Mouse (Mus musculus) stomach, adult 2 months (tissue): Measurements from ENCODE around the gene Mas1. TPM values are rescaled to one million over a fixed set of nuclear protein-coding genes. Genes with fewer than 3 reads are reported as not detected.

Source experiments
- polyA plus RNA-seq: library from polyadenylated mRNA; depleted of rRNA; stranded (reverse); fragments of >200 nt; gene quantifications from 2 replicates; pipeline ENCODE4 v1.2.3, GENCODE M21; 2012; rRNA removed

Mas1 gene
- polyA plus RNA-seq: 0.05 TPM in 1 of 2 replicates, not detected in the other

GRCm38 (mm10) chr17:12868043-12868442 lies at the start of gene Mas1:
Gene Mas1, minus strand, starts transcription at chr17:12868143.

GRCm38 (mm10) chr17:12915881-12916583 lies 48.1 kb upstream of the Mas1 start, which contains the start of gene Mrpl18:
Gene Mrpl18, minus strand, starts transcription at chr17:12916345.

GRCm38 (mm10) chr17:12915488-12915880 lies 47.5 kb upstream of the Mas1 start, which contains the start of gene Tcp1:
Gene Tcp1, plus strand, starts transcription at chr17:12915701.

GRCm38 (mm10) chr17:12909361-12910280 lies 41.7 kb upstream of the Mas1 start, which contains the start of gene Pnldc1:
Gene Pnldc1, minus strand, starts transcription at chr17:12910230.

GRCm38 (mm10) chr17:12875734-12876133 lies 7.8 kb upstream of the Mas1 start, which contains the start of gene Mrgprh:
Gene Mrgprh, plus strand, starts transcription at chr17:12876034.

Other genes with a start within 250 kb of the Mas1 start
- gene Slc22a1, start 192.3 kb downstream of the Mas1 start, polyA plus RNA-seq: 3.0 and 3.7 TPM in 2 replicates
- gene Igf2r, start 98.5 kb downstream of the Mas1 start, polyA plus RNA-seq: 6.3 and 7.0 TPM in 2 replicates
- gene Mrgprh, start 7.9 kb upstream of the Mas1 start, polyA plus RNA-seq: 0.05 and 0.10 TPM in 2 replicates
- 0.21 and 0.35 TPM in 2 replicates for gene Pnldc1, start 42.1 kb upstream of the Mas1 start, polyA plus RNA-seq
- gene Tcp1, start 47.6 kb upstream of the Mas1 start, polyA plus RNA-seq: 11.3 and 13.8 TPM in 2 replicates
- 11.7 and 12.8 TPM in 2 replicates for gene Mrpl18, start 48.2 kb upstream of the Mas1 start, polyA plus RNA-seq
- 0.09 TPM in 1 of 2 replicates, not detected in the other for gene Acat3, start 72.5 kb upstream of the Mas1 start, polyA plus RNA-seq
- 2.6 and 3.9 TPM in 2 replicates for gene Acat2, start 92.6 kb upstream of the Mas1 start, polyA plus RNA-seq
- gene Wtap, start 126.0 kb upstream of the Mas1 start, polyA plus RNA-seq: 4.1 TPM in 2 replicates
- 221 and 432 TPM in 2 replicates for gene Sod2, start 138.7 kb upstream of the Mas1 start, polyA plus RNA-seq
- gene Gpr31b, start 184.2 kb upstream of the Mas1 start, polyA plus RNA-seq: not detected in 2 replicates
- gene Tcp10b, start 193.0 kb upstream of the Mas1 start, polyA plus RNA-seq: 0.02 TPM in 1 of 2 replicates, not detected in the other